Mouse (Mus musculus): ENCODE measurements around the gene Gcn1l1. TPM values are rescaled to one million over a fixed set of nuclear protein-coding genes. Genes with fewer than 3 reads are reported as not detected.
A peak's percentile ranks its signal among the peaks of the same experiment; 100 is the strongest.

Gcn1l1 gene
- polyA plus RNA-seq, 1 experiment from 2014 or later = 52.5 TPM

DNA sequence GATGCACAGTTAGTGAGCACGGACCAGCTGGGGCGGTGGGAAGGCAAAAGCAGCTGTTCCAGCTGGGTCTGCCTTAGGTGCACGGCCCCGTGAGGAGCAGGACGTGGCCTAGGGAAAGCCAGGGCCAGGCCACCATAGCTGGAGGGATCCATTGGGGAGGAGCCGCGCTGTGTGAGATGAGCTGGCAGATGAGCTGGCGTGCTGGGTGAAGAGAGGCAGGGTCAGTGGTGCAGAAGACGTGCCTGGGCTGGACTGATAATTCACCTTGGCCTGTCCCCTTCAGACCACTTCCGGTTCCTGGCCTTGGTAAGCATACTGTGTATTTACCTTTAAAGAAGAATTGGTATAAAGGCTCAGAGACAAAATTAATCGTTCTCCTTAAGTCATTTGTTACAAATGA lies 46.5 kb downstream of the Gcn1l1 start:
- Histone ChIP-seq H3K27ac (replicated peaks) (no peak overlapping the region), H3K4me3 (no peak overlapping the region), H3K9me3 (replicated peaks) (no peaks in the 10 kb centered on the region), H3K27me3 (ENCODE audit: low read depth, poor library complexity, severe bottlenecking) (no peaks in the 10 kb centered on the region), H3K4me1 (no peaks in the 10 kb centered on the region), H3K36me3 (peaks cover 100% of the 10 kb centered on the region)
- WGBS = 93% methylated on average over 11 of the region's 11 CpGs
- no peak for DNase-seq (ENCODE audit: low spot score)

DNA sequence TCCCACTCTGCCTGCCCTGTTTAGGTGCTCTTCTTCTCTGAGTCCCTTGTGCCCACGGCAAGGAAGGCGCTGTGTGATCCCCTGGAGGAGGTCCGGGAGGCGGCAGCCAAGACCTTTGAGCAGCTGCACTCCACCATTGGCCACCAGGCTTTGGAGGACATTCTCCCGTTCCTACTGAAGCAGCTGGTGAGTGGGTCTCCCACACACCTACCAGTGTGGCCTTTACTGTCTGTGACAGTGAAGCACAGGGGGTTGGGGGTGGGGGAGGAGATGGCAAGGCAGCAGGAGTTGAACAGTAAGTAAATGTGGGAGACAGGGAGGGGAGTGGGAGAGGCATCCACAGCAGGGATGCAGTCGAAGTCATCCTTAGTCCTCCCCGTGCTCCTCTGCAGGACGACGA lies 48.3 kb downstream of the Gcn1l1 start:
- Histone ChIP-seq H3K27me3 (ENCODE audit: low read depth, poor library complexity, severe bottlenecking) (no peaks in the 10 kb centered on the region), H3K27ac (replicated peaks) (no peak overlapping the region), H3K4me3 (no peak overlapping the region), H3K9me3 (replicated peaks) (no peaks in the 10 kb centered on the region), H3K36me3 (peaks cover 100% of the 10 kb centered on the region), H3K4me1 (no peaks in the 10 kb centered on the region)
- 92% methylated on average over 9 of the region's 9 CpGs for WGBS
- no peak for DNase-seq (ENCODE audit: low spot score)

DNA sequence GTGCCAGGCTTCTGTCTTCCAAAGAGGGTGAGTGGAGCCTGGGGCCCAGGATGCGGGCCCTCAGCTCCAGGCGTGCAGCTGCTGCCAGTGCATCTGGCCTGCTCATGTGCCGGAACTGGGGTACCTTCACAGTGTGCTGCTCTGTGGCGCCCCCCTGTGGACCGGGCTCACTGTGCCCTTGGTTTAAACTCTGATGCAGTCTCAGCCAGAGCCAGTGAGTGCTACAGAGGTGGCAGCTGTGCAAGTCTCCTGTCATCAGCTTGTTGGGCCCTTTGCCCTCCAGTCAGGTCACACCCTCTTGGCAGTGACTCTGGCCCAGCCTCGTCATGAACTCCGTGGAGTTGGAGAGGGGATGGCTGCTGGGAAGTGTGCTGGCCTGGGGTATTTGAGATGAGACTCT lies 49.9 kb downstream of the Gcn1l1 start:
- 84% methylated on average over 7 of the region's 7 CpGs for WGBS
- Histone ChIP-seq H3K27ac (replicated peaks) (no peak overlapping the region), H3K4me3 (no peak overlapping the region), H3K4me1 (no peaks in the 10 kb centered on the region), H3K9me3 (replicated peaks) (no peaks in the 10 kb centered on the region), H3K27me3 (ENCODE audit: low read depth, poor library complexity, severe bottlenecking) (no peaks in the 10 kb centered on the region), H3K36me3 (peaks cover 100% of the 10 kb centered on the region)
- DNase-seq (ENCODE audit: low spot score) = peak; percentile 45

DNA sequence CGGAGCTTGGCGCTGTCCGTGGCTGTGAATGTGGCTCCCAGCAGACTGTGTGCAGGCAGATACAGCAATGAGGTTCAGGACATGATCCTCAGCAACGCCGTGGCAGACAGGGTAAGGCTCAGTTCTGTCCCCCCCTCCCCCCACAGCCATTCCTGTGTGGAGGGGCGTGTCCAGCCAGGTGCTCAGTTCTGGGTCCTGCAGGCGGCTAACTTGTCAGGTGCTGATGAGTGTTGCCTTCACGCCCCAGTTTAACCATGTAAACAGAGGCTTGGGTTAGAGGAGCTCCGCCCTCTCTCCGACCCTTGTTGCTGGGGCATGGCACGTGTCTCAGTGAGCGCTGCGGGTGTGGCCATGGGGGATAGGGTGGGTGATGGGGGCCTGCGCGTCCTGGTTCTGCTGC lies 54.6 kb downstream of the Gcn1l1 start:
- 94% methylated on average over 15 of the region's 15 CpGs for WGBS
- H3K27ac ChIP-seq (replicated peaks) = no peak overlapping the region
- no peak overlapping the region for H3K4me3 ChIP-seq
- DNase-seq (ENCODE audit: low spot score) = no peak
- H3K9me3 ChIP-seq (replicated peaks) = no peaks in the 10 kb centered on the region
- peaks cover 11% of the 10 kb centered on the region for H3K4me1 ChIP-seq
- H3K27me3 ChIP-seq (ENCODE audit: low read depth, poor library complexity, severe bottlenecking) = no peaks in the 10 kb centered on the region
- peaks cover 88% of the 10 kb centered on the region for H3K36me3 ChIP-seq

DNA sequence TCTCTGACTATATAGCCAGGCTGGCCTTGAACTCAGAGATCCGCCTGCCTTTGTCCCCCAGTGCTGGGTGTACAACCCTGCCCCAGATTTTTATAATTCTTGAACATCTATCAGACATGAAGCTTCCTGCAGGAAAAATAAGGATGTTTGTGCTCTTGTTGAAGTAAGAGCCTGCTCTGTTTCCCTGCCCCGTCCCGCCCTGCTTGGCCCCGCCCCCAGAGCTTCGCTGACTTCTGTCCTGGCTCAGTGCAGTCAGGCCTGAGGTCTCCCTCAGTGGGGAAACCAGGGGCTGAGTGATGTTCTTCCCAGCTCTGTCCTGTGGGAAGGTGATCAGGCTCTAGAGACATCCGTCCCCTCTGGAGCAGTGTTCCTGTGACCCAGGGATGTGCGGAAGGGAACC lies 57.6 kb downstream of the Gcn1l1 start:
- DNase-seq (ENCODE audit: low spot score) = no peak
- WGBS = 84% methylated on average over 7 of the region's 7 CpGs
- H3K27ac ChIP-seq (replicated peaks) = no peak overlapping the region
- H3K4me1 ChIP-seq = peaks cover 11% of the 10 kb centered on the region
- H3K4me3 ChIP-seq = no peak overlapping the region
- peaks cover 58% of the 10 kb centered on the region for H3K36me3 ChIP-seq
- no peaks in the 10 kb centered on the region for H3K27me3 ChIP-seq (ENCODE audit: low read depth, poor library complexity, severe bottlenecking)
- H3K9me3 ChIP-seq (replicated peaks) = no peaks in the 10 kb centered on the region

DNA sequence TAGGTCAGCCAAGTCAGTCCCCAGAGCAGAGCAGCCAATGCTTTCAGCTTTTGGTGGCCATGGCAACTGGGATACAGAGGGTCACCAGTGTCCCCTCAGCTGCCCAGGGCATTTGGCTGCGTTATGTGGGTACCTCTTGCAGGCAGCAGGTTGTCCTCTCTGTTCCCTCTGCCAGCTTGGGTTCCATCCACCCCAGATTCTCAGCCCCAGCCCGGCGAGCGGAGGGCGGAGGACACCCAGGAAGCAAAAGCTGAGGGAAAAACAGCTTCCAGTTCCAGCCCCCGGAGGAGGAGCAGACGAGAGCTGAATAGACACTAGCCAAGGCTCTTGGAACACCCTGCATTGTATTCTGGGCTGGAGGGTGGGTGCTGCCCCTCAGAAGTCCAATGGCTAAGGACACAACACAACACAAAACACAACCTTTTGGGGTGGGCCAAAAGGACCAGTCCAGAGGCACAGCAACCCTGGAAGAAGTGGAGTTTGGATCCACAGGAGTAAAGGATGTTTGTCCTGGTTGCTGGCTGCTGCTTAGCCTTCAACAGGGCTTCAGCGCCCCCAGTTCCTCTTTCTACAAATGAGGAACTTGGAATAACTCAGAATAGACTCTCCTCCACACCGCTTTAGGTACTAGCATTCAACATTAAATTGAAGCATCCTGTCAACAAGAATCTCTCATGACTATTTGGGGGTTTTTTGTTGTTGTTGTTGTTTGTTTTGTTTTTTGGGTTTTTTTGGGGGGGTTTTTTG lies 58.8 kb downstream of the Gcn1l1 start:
- peak overlapping the region; percentile 38; the same call in 1 of the 2 replicates for H3K27ac ChIP-seq (replicated peaks)

DNA sequence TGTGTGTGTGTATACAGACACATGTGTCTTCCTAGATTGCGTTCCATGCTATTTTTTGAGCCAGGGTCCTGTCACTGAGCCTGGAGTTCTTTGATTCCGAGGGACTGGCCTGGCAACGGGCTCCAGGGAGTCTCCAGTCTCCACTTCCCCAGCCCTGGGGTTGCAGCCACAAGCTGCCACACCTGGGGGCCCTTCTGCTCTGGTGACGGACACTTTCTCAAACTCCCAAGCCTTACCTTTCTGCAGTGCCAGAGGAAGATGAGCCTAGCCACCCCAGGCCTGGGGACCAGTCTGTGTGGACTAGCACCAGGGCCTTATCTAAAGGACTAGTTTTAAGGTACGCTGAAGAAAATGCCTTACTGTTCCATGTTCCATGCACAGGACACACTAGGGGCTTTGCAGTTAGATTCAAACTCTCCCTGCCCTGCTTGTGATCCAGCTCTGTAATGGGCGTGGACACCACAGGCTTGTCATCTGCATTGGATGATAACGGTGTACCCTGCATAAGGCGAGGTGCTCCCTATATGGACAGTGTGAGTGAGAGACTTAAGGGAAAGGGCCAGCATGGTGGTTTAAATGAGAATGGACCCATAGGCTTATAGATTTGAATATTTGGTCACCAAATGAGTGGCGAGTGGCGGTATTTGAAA lies 61.3 kb downstream of the Gcn1l1 start:
- WGBS = 88% methylated on average over 10 of the region's 10 CpGs

More for the DNA sequence above, 58.8 kb downstream of the Gcn1l1 start:
- Histone ChIP-seq H3K36me3 (peaks cover 46% of the 10 kb centered on the region), H3K4me3 (no peak overlapping the region), H3K27me3 (ENCODE audit: low read depth, poor library complexity, severe bottlenecking) (no peaks in the 10 kb centered on the region), H3K9me3 (replicated peaks) (no peaks in the 10 kb centered on the region), H3K4me1 (peaks cover 11% of the 10 kb centered on the region)
- no peak for DNase-seq (ENCODE audit: low spot score)
- WGBS = 78% methylated on average over 9 of the region's 9 CpGs

DNA sequence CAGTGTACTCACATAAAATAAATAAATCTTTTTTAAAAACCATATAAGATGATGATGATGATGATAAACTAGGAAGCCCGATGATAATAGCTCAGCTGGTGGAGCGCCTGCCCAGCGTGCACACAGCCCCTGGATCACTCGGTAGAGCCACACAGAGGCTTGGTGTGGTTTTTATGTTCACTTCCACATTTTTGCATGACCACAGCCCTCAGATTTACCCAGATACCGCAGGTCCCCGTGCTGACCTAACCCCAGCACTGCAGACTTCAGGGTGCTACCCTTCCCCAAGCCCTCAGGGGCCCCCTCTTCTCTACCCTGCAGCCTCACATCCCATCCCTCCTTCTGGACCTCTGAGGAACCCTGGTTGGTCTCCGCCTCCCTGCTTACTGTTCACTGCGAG lies 63.0 kb downstream of the Gcn1l1 start:
- DNase-seq (ENCODE audit: low spot score) = no peak
- WGBS = 79% methylated on average over 8 of the region's 8 CpGs

More for the DNA sequence above, 61.3 kb downstream of the Gcn1l1 start:
- no peak for DNase-seq (ENCODE audit: low spot score)
- Histone ChIP-seq H3K9me3 (replicated peaks) (no peaks in the 10 kb centered on the region), H3K4me1 (peaks cover 22% of the 10 kb centered on the region), H3K27me3 (ENCODE audit: low read depth, poor library complexity, severe bottlenecking) (no peaks in the 10 kb centered on the region), H3K4me3 (no peak overlapping the region), H3K36me3 (peaks cover 21% of the 10 kb centered on the region), H3K27ac (replicated peaks) (no peak overlapping the region)

DNA sequence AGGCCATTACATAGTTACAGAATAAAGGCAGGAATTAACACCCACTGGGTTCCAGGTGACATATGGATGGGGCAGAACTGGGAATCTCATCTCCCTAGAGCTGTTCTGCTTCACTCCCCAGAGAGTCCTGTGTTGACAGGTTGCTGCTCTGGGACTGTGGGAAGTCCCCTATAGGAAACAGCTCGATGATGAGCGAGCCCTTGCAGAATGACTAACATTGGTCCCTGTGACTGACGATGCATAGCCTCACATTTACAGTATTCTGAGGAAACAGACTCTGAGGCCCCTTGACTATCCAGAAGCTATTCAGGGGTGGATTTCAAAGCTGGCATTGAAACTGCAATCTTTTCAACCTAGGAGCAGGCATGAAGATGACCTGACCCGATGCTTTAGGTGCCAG lies 64.6 kb downstream of the Gcn1l1 start:
- peaks cover 35% of the 10 kb centered on the region for H3K4me1 ChIP-seq
- H3K36me3 ChIP-seq = peaks cover 9% of the 10 kb centered on the region
- 93% methylated on average over 4 of the region's 4 CpGs for WGBS
- H3K27ac ChIP-seq (replicated peaks) = no peak overlapping the region
- no peak for DNase-seq (ENCODE audit: low spot score)
- H3K4me3 ChIP-seq = no peak overlapping the region
- no peaks in the 10 kb centered on the region for H3K9me3 ChIP-seq (replicated peaks)
- no peaks in the 10 kb centered on the region for H3K27me3 ChIP-seq (ENCODE audit: low read depth, poor library complexity, severe bottlenecking)

More for the DNA sequence above, 63.0 kb downstream of the Gcn1l1 start:
- Histone ChIP-seq H3K9me3 (replicated peaks) (no peaks in the 10 kb centered on the region), H3K27ac (replicated peaks) (no peak overlapping the region), H3K36me3 (peaks cover 9% of the 10 kb centered on the region), H3K4me3 (no peak overlapping the region), H3K27me3 (ENCODE audit: low read depth, poor library complexity, severe bottlenecking) (no peaks in the 10 kb centered on the region), H3K4me1 (peaks cover 30% of the 10 kb centered on the region)

DNA sequence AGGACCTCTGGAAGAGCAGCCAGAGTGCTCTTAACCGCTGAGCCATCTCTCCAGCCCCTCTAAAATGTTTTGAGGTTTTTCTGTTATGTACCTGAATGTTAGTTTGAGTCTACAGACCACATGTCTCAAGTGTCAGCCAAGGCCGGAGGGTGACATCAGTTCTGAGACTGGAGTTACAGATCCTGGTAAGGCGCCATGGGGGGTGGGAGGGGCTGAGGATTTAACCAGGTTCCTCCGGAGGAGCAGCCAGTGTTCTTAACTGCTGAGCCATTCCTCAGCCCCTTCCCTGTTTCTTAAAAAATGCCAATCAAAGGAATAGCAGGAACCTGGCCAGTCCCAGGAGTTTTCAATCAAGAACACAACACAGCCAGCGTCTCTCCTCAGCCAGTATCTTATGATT lies 65.2 kb downstream of the Gcn1l1 start:
- Histone ChIP-seq H3K4me1 (peaks cover 40% of the 10 kb centered on the region), H3K27me3 (ENCODE audit: low read depth, poor library complexity, severe bottlenecking) (no peaks in the 10 kb centered on the region), H3K4me3 (peak overlapping the region; percentile 87; the same call in 1 of the 2 replicates), H3K27ac (replicated peaks) (no peak overlapping the region), H3K36me3 (peaks cover 12% of the 10 kb centered on the region), H3K9me3 (replicated peaks) (no peaks in the 10 kb centered on the region)
- WGBS = 42% methylated on average over 5 of the region's 5 CpGs
- DNase-seq (ENCODE audit: low spot score) = no peak

DNA sequence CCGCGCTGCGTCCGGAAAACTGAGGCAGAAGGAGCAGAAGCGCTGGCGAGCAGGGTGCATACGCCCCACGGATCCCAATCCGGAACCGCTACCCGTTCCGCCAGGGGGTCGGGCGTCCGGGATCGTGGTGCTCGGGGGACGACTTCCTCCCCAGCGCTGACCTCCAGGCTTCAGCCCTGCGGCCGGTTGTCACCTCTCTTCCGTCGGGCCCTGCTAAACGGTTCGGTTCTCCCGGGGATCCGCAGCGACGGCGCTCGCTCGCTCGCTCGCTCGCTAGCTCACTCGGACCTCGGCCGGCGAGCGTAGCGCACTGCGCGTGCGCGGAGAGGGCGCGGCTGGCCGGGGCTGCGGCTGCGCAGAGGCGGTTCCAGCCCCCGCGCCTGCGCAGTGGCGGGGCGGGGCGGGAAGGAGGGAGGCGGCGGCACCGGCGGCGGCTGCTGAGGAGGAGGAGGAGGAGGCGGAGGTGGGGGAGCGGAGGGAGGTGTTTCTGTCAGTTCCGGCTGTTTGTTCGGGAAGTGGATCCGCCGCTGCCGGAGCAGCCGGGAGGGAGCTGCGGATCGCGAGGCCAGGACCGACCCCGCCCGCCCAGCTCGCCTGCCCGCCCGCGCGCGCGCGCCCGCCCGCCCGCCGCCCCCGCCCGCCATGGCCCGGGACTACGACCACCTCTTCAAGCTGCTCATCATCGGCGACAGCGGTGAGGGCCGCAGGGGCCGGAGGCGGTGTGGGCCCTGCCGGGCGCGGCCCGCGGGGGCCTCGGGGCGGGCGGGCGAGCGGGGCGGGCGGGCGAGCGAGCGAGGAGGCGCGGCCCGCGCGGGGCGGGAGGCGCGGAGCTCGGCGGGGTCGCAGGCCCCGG lies 66.7 kb downstream of the Gcn1l1 start, which contains the start of gene Rab35:
TSS of gene Rab35 (plus strand) at position 404 of the 853 bp plus-strand sequence.
- Histone ChIP-seq H3K4me3 (peak within 1 kb of the TSS; percentile 87), H3K4me1 (peaks cover 46% of the 10 kb centered on the region), H3K27me3 (ENCODE audit: low read depth, poor library complexity, severe bottlenecking) (no peaks in the 10 kb centered on the region), H3K36me3 (peaks cover 12% of the 10 kb centered on the region), H3K9me3 (replicated peaks) (no peaks in the 10 kb centered on the region), H3K27ac (replicated peaks) (peak within 1 kb of the TSS; percentile 92)
- WGBS = under 1% methylated on average over 101 of the region's 125 CpGs
- peak; percentile 93 for DNase-seq (ENCODE audit: low spot score)

DNA sequence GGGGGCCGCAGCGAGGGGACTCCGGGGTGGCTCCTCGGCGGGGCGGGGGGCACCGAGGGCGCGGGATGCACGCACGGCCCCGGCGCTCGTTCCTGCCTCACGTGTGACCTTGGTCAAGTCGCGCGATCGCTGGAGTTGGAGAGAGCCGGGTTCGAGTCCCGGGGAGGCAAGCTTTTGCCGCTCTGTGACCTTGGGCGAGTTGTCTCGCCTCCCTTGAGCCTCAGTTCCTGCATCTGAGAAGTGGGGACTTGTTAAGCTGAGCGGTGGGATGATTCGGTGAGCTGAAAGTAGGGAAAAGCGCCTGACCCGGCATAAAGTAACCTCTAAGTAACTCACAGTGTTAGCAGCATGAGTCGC lies 67.3 kb downstream of the Gcn1l1 start:
- Histone ChIP-seq H3K27ac (replicated peaks) (peak overlapping the region; percentile 92), H3K9me3 (replicated peaks) (no peaks in the 10 kb centered on the region), H3K4me3 (peak overlapping the region; percentile 87), H3K4me1 (peaks cover 46% of the 10 kb centered on the region), H3K36me3 (peaks cover 15% of the 10 kb centered on the region), H3K27me3 (ENCODE audit: low read depth, poor library complexity, severe bottlenecking) (no peaks in the 10 kb centered on the region)
- 2% methylated on average over 29 of the region's 30 CpGs for WGBS
- peak; percentile 52 for DNase-seq (ENCODE audit: low spot score)

Data from midbrain, embryonic 10.5 days (tissue).